Mouse (Mus musculus): ENCODE data around the gene Ano1.

Gene Ano1

GRCm38 (mm10) chr7:144751833-144752232 is at the start of gene Ano1:
Gene Ano1, minus strand, starts transcription at chr7:144751974.
- DNase-seq (ENCODE audit: low read depth, low spot score) = no peak

- peak; percentile 40 for DNase-seq (ENCODE audit: low read depth, low spot score)
Measured at GRCm38 (mm10) chr7:144798471-144798870, 46.7 kb upstream of the Ano1 start.

- no peak for DNase-seq (ENCODE audit: low read depth, low spot score)
Measured at GRCm38 (mm10) chr7:144796986-144797735, 45.4 kb upstream of the Ano1 start.

DNA sequence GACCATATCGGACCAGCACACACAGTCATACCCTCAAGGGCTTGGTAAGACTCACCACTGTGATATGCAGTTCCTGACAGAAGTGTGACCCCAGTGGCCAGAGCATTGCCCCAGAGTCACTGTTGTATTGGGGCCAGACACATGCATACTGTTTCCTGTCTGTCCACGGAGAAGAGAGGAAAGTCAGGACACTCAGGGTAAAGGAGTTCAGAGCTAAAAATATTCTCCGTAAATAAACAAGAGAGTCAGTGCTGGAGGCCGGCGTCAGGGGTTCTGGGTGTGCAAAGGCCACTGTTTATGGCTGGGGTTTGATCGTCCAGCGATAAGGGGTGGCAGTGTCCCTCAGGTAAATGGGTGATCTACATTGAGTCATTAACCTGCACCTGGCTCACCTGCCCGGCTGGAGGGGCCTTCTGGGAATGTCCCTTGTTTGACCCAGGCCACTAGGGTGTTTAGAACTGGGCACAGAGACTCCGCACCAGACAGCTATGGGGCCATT is 44.3 kb upstream of the Ano1 start:
- DNase-seq (ENCODE audit: low read depth, low spot score) = no peak

- DNase-seq (ENCODE audit: low read depth, low spot score) = no peak
Measured at GRCm38 (mm10) chr7:144793296-144793695, 41.5 kb upstream of the Ano1 start.

DNA sequence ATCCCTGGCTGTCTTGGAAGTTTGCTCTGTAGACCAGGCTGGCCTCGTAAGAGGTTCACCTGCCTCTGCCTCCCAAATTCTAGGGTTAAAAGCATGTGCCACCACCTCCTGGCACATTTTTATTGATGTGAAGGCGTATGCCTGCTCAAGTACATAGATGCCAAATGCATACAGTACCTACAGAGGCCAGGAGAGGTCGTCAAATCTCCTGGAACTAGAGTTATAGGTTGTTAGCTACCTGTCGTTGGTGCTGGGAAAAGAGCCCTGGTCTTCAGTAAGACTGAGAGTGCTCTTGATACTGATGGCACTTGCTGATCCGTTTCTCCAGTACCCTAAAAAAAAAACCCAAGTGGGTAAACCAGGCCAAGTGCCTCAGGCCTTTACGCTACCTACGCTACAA is 39.7 kb upstream of the Ano1 start:
- no peak for DNase-seq (ENCODE audit: low read depth, low spot score)

- DNase-seq (ENCODE audit: low read depth, low spot score) = peak; percentile 20
Measured at GRCm38 (mm10) chr7:144789601-144790556, 38.1 kb upstream of the Ano1 start.

DNA sequence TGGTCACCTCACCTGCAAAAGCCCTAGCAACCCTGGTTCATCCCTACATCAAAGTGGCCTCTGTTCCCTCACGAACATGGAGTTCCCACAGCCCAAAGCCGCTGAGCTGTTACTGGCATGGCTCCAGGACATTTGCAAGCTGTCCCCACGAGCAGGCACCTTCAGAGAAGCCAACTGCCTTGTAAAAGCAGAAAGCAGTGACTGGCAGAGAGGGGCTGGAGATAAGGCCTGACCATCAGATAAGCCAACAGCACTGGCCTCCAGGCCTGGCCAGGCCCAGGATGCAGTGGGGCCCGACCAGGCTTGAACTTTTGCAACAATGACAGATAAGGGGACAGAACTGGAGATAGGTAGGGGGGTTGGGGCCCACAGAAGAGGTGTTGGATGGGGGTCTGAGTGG is 36.9 kb upstream of the Ano1 start:
- DNase-seq (ENCODE audit: low read depth, low spot score) = no peak

DNA sequence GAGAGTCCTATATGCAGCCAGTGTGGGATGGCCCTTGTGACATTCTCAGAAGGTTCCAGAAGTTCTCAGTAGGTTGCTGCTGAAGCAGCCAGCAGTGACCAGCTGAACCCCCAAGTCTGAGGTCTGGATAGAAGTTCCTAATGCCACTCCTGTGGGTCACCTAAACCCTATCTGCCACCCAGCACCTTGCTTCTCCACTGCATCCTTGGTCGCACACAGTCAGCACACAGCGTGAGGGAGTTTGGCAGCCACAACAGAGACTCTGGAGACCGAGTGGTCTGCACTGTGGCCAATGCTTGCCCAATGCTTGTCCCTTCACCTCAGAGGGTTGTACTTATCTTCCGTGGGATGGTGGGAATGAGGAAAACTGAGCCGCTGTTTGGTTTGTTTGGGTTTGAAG is 35.7 kb upstream of the Ano1 start:
- DNase-seq (ENCODE audit: low read depth, low spot score) = no peak

DNA sequence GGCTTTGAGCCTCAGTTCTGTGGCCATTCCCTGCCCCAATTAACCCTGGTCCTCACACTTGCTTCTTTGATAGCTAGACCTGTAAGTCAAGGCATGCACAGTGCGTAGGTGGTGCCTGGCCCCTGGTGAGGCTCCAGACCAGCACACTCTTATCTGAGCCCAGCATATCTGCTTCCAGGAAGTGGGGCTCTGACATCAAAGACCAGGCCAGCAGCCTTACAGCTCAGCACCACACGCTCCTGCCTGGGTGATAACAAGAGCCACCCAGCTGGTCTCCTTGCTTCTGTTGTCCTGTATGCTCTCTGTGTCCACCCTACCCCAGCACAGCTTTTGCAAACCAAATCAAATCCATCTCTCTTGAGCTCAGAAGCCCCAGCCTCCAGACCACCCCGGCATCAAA is 34.8 kb upstream of the Ano1 start:
- no peak for DNase-seq (ENCODE audit: low read depth, low spot score)

DNA sequence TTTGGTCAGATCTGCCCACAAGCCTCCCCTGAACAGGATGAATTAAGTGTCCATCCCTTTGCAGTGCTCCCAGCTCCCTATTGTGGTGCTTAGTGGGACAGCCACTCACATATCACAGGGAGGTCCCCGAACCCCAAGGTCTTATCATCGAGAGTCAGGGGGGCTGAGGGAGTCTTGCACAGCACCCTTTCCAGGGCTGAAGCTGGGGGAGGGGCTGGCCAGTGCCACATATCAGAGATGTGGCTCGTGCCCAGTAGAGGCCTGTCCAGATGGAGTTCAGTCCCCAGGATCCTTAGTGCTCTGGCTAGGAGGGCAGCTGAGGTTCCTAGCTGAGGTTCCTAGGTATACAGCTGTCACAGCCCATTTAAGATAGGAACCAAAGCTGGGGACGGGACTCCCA is 32.4 kb upstream of the Ano1 start:
- no peak for DNase-seq (ENCODE audit: low read depth, low spot score)

DNA sequence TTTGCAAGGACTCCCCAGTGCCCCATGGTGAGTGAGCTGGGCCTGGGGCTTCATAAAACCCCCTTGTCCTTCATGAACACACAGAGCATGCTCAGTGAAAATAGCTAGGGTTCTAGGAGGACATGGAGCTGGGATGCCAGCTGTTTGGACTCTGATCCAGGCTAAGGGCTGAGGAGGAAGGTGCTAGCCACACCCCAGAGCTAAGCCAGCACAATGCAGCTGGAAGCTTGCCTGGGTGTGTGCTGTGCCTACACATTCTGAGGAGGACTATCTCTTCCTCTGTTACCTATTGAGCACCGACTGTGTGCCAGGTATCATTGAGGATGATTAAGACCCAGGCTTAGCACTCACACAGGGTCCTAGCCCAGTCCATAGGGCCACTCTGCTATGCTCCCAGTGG is 30.6 kb upstream of the Ano1 start:
- no peak for DNase-seq (ENCODE audit: low read depth, low spot score)

GRCm38 (mm10) chr7:144781337-144781736 is 29.6 kb upstream of the Ano1 start:
- peak; percentile 40 for DNase-seq (ENCODE audit: low read depth, low spot score)

DNA sequence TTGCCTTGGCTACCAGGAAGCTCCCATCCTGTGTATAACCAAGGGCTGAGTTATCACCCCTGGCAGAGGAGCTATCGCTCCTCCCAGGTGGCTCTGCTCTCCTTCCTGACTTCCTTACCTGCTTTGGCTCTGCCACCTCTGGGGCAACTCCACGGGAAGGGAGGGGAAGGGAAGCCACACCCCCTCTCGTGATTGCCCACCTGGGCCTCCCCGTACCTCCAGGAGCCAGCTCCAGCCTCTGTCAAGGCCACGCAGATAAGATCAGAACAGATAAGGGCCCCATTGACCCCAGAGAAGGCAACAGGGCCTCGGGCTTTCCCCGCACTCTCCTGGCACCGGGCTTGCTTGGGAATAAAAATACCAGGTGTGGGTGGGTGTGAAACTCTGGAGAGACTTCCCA is 28.4 kb upstream of the Ano1 start:
- no peak for DNase-seq (ENCODE audit: low read depth, low spot score)

DNA sequence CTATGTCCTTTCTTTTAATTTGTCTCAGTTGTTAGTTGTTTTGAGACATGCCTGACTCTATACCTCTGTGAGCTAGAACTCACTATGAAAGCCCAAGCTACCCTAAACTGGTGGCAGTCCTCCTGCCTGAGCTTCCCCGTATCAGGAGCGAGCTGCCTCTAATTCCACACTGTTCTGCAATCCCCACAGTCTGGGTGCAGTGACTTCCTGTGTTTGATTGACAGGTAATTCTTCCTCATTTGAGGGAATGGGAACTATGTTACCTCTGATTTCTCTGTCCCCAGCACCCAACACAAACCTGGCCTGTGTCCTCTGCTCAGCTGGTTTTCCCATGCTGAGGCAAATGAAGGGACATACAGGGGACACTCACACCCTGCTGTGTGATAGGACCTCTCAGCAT is 27.9 kb upstream of the Ano1 start:
- no peak for DNase-seq (ENCODE audit: low read depth, low spot score)

DNA sequence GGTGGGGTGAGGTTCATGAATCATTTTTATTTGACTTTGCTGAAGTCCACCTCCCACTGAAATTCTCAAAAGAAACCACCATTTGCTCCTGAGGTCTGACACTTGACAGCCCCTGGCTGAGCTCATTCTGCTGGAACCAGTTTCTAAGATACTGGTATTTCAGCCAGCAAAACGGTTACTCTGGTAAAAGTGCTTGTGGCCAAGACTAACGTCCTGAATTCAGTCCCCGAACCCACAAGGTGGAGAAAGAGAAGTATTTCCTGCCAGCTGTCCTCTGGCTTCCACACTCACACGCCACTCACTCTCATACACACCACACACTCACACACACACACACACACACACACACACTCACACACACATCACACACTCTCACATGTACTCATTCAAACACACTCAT is 26.0 kb upstream of the Ano1 start:
- DNase-seq (ENCODE audit: low read depth, low spot score) = no peak

GRCm38 (mm10) chr7:144775804-144776447 is 24.2 kb upstream of the Ano1 start:
- DNase-seq (ENCODE audit: low read depth, low spot score) = peak; percentile 85

- DNase-seq (ENCODE audit: low read depth, low spot score) = no peak
Measured at GRCm38 (mm10) chr7:144775214-144775613, 23.4 kb upstream of the Ano1 start.

- no peak for DNase-seq (ENCODE audit: low read depth, low spot score)
Measured at GRCm38 (mm10) chr7:144774283-144774682, 22.5 kb upstream of the Ano1 start.

GRCm38 (mm10) chr7:144770116-144770515 is 18.3 kb upstream of the Ano1 start:
- DNase-seq (ENCODE audit: low read depth, low spot score) = peak; percentile 3

DNA sequence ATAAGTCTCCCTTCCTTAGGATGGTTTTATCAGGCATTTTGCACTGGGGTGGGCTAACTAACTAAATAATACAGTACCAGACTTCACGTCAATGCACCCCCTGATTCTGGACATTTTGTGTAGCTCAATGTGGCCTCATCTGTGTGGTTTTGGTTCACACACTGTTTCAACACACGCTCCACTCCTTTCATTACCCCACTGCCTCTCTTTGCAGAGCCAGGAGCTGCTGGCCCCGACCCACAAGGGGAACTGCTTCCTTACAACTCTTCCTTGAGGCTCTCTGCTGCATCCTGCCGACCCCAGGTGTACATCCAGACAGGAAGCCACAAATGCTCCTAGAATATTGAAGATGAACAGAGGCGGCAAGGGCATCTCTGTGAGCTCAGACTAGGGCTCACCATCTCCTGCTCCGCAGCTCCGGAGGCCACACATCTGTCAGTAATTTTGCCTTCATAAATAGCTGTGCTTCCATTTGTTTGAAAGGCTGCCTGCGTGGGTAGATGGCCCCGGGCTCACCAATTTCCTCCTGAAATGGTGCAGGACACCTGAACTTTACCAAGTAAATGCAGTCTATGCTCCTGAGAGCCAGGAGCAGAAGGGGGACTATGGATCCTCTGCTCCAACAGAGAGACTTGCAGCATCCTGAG is 17.8 kb upstream of the Ano1 start:
- peak; percentile 28 for DNase-seq (ENCODE audit: low read depth, low spot score)

DNA sequence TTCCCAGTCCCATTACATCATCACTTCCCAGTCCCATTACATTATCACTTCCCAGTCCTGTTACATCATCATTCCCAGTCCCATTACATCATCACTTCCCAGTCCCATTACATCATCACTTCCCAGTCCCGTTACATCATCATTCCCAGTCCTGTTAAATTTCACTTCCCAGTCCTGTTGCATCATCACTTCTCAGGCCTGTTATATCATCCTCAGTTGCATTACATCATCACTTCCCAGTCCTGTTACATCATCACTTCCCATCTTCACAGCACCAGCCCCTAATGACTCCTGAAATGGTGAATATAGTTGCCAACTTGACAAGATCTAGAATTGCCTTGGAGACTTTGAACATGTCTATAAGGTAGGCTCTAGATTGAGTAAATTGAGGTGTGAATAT is 17.1 kb upstream of the Ano1 start:
- DNase-seq (ENCODE audit: low read depth, low spot score) = no peak

Measured in forelimb bud, embryonic 11.5 days (tissue).